Mouse (Mus musculus) spleen, adult 2 months (tissue): ENCODE measurements around the gene Asb2.

Experiments
- CTCF ChIP-seq: fragments of 200-500 bp; IDR thresholded peaks from 2 replicates; pipeline ENCODE4 v1.5.1; 2011; ENCODE audit warnings: mild to moderate bottlenecking, inconsistent platforms; ENCODE audit not compliant: insufficient read depth, insufficient read length, insufficient replicate concordance; ENCODE audit errors: extremely low read depth
- POLR2A ChIP-seq: fragments of 200-500 bp; IDR thresholded peaks from 2 replicates; pipeline ENCODE4 v1.6.1; 2011; ENCODE audit warnings: low read depth, low read length, inconsistent platforms

GRCm38 (mm10) chr12:103368326-103368669 is 12.5 kb upstream of the Asb2 start:
- TF ChIP-seq CTCF = no peak
- no peak for TF ChIP-seq POLR2A
